Mouse (Mus musculus) thymus, adult 2 months (tissue): ENCODE results near the gene Clspn. TPM values are rescaled to one million over a fixed set of nuclear protein-coding genes. Genes with fewer than 3 reads are reported as not detected.

Experiments
- DNase-seq: peaks from one replicate; pipeline ENCODE4 v3.0.0; 2021
- H3K27ac ChIP-seq: fragments of 200-500 bp; 2 replicates; pipeline ENCODE4 v1.5.1; 2012; ENCODE audit warnings: low read length, control low read depth; ENCODE audit not compliant: control insufficient read depth, insufficient read depth
- H3K27me3 ChIP-seq: fragments of 200-500 bp; 2 replicates; pipeline ENCODE4 v1.6.1; 2012; ENCODE audit warnings: mild to moderate bottlenecking, low read length, moderate library complexity, mixed read lengths; ENCODE audit not compliant: control insufficient read depth, insufficient read depth
- H3K36me3 ChIP-seq: fragments of 200-500 bp; 2 replicates; pipeline ENCODE4 v1.6.1; 2012; ENCODE audit warnings: mild to moderate bottlenecking, low read length, moderate library complexity; ENCODE audit not compliant: control insufficient read depth, insufficient read depth
- H3K4me1 ChIP-seq: fragments of 200-500 bp; replicated peaks from 2 replicates; pipeline ENCODE4 v1.6.1; 2012; ENCODE audit warnings: low read length; ENCODE audit not compliant: control insufficient read depth, insufficient read depth
- H3K4me3 ChIP-seq: fragments of 200-500 bp; 2 replicates; pipeline ENCODE4 v1.5.1; 2012; ENCODE audit warnings: mild to moderate bottlenecking, low read length, control low read depth, moderate library complexity; ENCODE audit not compliant: control insufficient read depth, insufficient read depth
- CTCF ChIP-seq: fragments of 200-500 bp; IDR thresholded peaks from 2 replicates; pipeline ENCODE4 v1.5.1; 2012; ENCODE audit warnings: mild to moderate bottlenecking, control low read depth, low read length, moderate library complexity, borderline replicate concordance; ENCODE audit not compliant: control insufficient read depth, poor library complexity, insufficient read depth; ENCODE audit errors: extremely low read depth
- POLR2A ChIP-seq: fragments of 200-500 bp; IDR thresholded peaks from 2 replicates; pipeline ENCODE4 v1.6.1; 2012; ENCODE audit warnings: mild to moderate bottlenecking, low read length, control low read depth, moderate library complexity; ENCODE audit not compliant: control insufficient read depth, poor library complexity, insufficient read depth; ENCODE audit errors: extremely low read depth
- WGBS: fragments of 180-500 bp; shearing (Covaris S2); methylation state at CpG from one replicate; pipeline ENCODE4 v1.1.7; 2018; 5-methylcytosine and 5-hydroxymethylcytosine counted together
- polyA plus RNA-seq: library from polyadenylated mRNA; depleted of rRNA; stranded (reverse); fragments of >200 nt; gene quantifications from 2 replicates; pipeline ENCODE4 v1.2.3, GENCODE M21; 2012; rRNA removed

Gene Clspn
- polyA plus RNA-seq, result 8.1 and 11.4 TPM in 2 replicates

- WGBS, result 1% methylated on average over 54 of the region's 54 CpGs
- Histone ChIP-seq H3K27me3 (no peaks in the 10 kb centered on the region), H3K27ac (no peak within 1 kb of the TSS), H3K4me3 (peak within 1 kb of the TSS; percentile 61), H3K4me1 (peaks cover 3% of the 10 kb centered on the region), H3K36me3 (peaks cover 6% of the 10 kb centered on the region)
- peak; percentile 94 for DNase-seq
- TF ChIP-seq POLR2A (no peak), CTCF (no peak; the same call in 1 of the 2 replicates)
Observed at GRCm38 (mm10) chr4:126556809-126557711, at the start of gene Clspn. TSS of gene Clspn (plus strand) at chr4:126556935.

- H3K27ac ChIP-seq, result no peak overlapping the region
- DNase-seq, result no peak
- no peak overlapping the region for H3K4me3 ChIP-seq
- H3K36me3 ChIP-seq, result no peaks in the 10 kb centered on the region
- no peaks in the 10 kb centered on the region for H3K27me3 ChIP-seq
- WGBS, result 94% methylated on average over 14 of the region's 14 CpGs
- no peak for TF ChIP-seq POLR2A
- no peak for TF ChIP-seq CTCF
- H3K4me1 ChIP-seq, result no peaks in the 10 kb centered on the region
Observed at GRCm38 (mm10) chr4:126508110-126508899, 48.4 kb upstream of the Clspn start.

- Histone ChIP-seq H3K4me3 (no peak overlapping the region), H3K27ac (no peak overlapping the region), H3K4me1 (no peaks in the 10 kb centered on the region), H3K36me3 (no peaks in the 10 kb centered on the region), H3K27me3 (no peaks in the 10 kb centered on the region)
- no peak for TF ChIP-seq POLR2A
- no peak for DNase-seq
- 98% methylated on average over 2 of the region's 2 CpGs for WGBS
Observed at GRCm38 (mm10) chr4:126509072-126509471, 47.7 kb upstream of the Clspn start.

- Histone ChIP-seq H3K27ac (no peak overlapping the region), H3K27me3 (no peaks in the 10 kb centered on the region), H3K4me1 (no peaks in the 10 kb centered on the region), H3K4me3 (no peak overlapping the region), H3K36me3 (no peaks in the 10 kb centered on the region)
- TF ChIP-seq CTCF (no peak), POLR2A (no peak)
- 95% methylated on average over 5 of the region's 5 CpGs for WGBS
- no peak for DNase-seq
Observed at GRCm38 (mm10) chr4:126511013-126511412, 45.7 kb upstream of the Clspn start.

- no peak for DNase-seq
- Histone ChIP-seq H3K27ac (no peak overlapping the region), H3K36me3 (no peaks in the 10 kb centered on the region), H3K4me1 (no peaks in the 10 kb centered on the region), H3K4me3 (no peak overlapping the region), H3K27me3 (no peaks in the 10 kb centered on the region)
- no peak for TF ChIP-seq POLR2A
- TF ChIP-seq CTCF, result no peak
- 83% methylated on average over 6 of the region's 6 CpGs for WGBS
Observed at GRCm38 (mm10) chr4:126512308-126513066, 44.2 kb upstream of the Clspn start.

GRCm38 (mm10) chr4:126526164-126526563 is 30.6 kb upstream of the Clspn start:
- no peaks in the 10 kb centered on the region for H3K27me3 ChIP-seq
- DNase-seq, result no peak
- H3K4me1 ChIP-seq, result no peaks in the 10 kb centered on the region
- no peaks in the 10 kb centered on the region for H3K36me3 ChIP-seq
- 91% methylated on average over 3 of the region's 3 CpGs for WGBS
- TF ChIP-seq POLR2A, result no peak
- TF ChIP-seq CTCF, result no peak
- H3K4me3 ChIP-seq, result no peak overlapping the region
- H3K27ac ChIP-seq, result no peak overlapping the region
